Mouse (Mus musculus) testis, adult 2 months (tissue): ENCODE results near the gene Tspo. TPM values are rescaled to one million over a fixed set of nuclear protein-coding genes. Genes with fewer than 3 reads are reported as not detected.

Experiments
- H3K27ac ChIP-seq: fragments of 200-500 bp; 2 replicates; pipeline ENCODE4 v1.5.1; 2012; ENCODE audit warnings: low read depth, low read length; ENCODE audit not compliant: control insufficient read depth, insufficient read depth
- H3K27me3 ChIP-seq: fragments of 200-500 bp; 2 replicates; pipeline ENCODE4 v1.6.1; 2012; ENCODE audit warnings: mild to moderate bottlenecking, low read length, moderate library complexity; ENCODE audit not compliant: control insufficient read depth, insufficient read depth
- H3K36me3 ChIP-seq: fragments of 200-500 bp; 2 replicates; pipeline ENCODE4 v1.6.1; 2012; ENCODE audit warnings: mild to moderate bottlenecking, low read length; ENCODE audit not compliant: control insufficient read depth, insufficient read depth
- H3K4me1 ChIP-seq: fragments of 200-500 bp; 2 replicates; pipeline ENCODE4 v1.6.1; 2012; ENCODE audit warnings: low read length; ENCODE audit not compliant: control insufficient read depth, insufficient read depth
- H3K4me3 ChIP-seq: fragments of 200-500 bp; 2 replicates; pipeline ENCODE4 v1.5.1; 2012; ENCODE audit warnings: low read depth, mild to moderate bottlenecking, low read length, moderate library complexity, mixed read lengths; ENCODE audit not compliant: control insufficient read depth
- CTCF ChIP-seq: fragments of 200-500 bp; IDR thresholded peaks from 2 replicates; pipeline ENCODE4 v1.5.1; 2012; ENCODE audit warnings: low read depth, mild to moderate bottlenecking, inconsistent platforms, low read length, moderate library complexity; ENCODE audit not compliant: control insufficient read depth, insufficient read depth, insufficient replicate concordance
- POLR2A ChIP-seq: fragments of 200-500 bp; IDR thresholded peaks from 2 replicates; pipeline ENCODE4 v1.6.1; 2012; ENCODE audit warnings: low read depth, mild to moderate bottlenecking, inconsistent platforms, low read length, moderate library complexity; ENCODE audit not compliant: control insufficient read depth
- polyA plus RNA-seq: library from polyadenylated mRNA; depleted of rRNA; stranded (reverse); fragments of >200 nt; gene quantifications from 2 replicates; pipeline ENCODE4 v1.2.3, GENCODE M21; 2012

Gene Tspo
- polyA plus RNA-seq, 1 experiment: 19.5 TPM

- TF ChIP-seq POLR2A (0 out of 2 replicates have a peak, but pooled peaks have one; percentile 21), CTCF (no peak)
- H3K4me1 ChIP-seq: peaks cover 8% of the 10 kb centered on the region
- no peaks in the 10 kb centered on the region for H3K36me3 ChIP-seq
- H3K4me3 ChIP-seq: peak overlapping the region; percentile 65
- H3K27me3 ChIP-seq: no peaks in the 10 kb centered on the region
- peak overlapping the region; percentile 47; the same call in 1 of the 2 replicates for H3K27ac ChIP-seq
Observed at GRCm38 (mm10) chr15:83563857-83564651, 662 bp downstream of the Tspo start.

GRCm38 (mm10) chr15:83565434-83565833 lies 2.0 kb downstream of the Tspo start:
- H3K27ac ChIP-seq: no peak overlapping the region
- H3K4me1 ChIP-seq: peaks cover 8% of the 10 kb centered on the region
- TF ChIP-seq CTCF (no peak), POLR2A (no peak)

GRCm38 (mm10) chr15:83566006-83566405 lies 2.6 kb downstream of the Tspo start:
- Histone ChIP-seq H3K4me3 (no peak overlapping the region), H3K27me3 (no peaks in the 10 kb centered on the region), H3K27ac (no peak overlapping the region), H3K36me3 (no peaks in the 10 kb centered on the region), H3K4me1 (peaks cover 8% of the 10 kb centered on the region)
- TF ChIP-seq CTCF (no peak), POLR2A (no peak)

More at GRCm38 (mm10) chr15:83565434-83565833, 2.0 kb downstream of the Tspo start:
- Histone ChIP-seq H3K36me3 (no peaks in the 10 kb centered on the region), H3K27me3 (no peaks in the 10 kb centered on the region), H3K4me3 (no peak overlapping the region)

GRCm38 (mm10) chr15:83567728-83568127 lies 4.3 kb downstream of the Tspo start:
- Histone ChIP-seq H3K36me3 (no peaks in the 10 kb centered on the region), H3K27ac (no peak overlapping the region), H3K4me1 (peaks cover 6% of the 10 kb centered on the region), H3K27me3 (no peaks in the 10 kb centered on the region), H3K4me3 (no peak overlapping the region)
- no peak for TF ChIP-seq POLR2A
- TF ChIP-seq CTCF: no peak

GRCm38 (mm10) chr15:83568544-83568943 lies 5.2 kb downstream of the Tspo start:
- no peaks in the 10 kb centered on the region for H3K27me3 ChIP-seq
- peaks cover 2% of the 10 kb centered on the region for H3K4me1 ChIP-seq
- TF ChIP-seq POLR2A (no peak), CTCF (no peak)
- no peak overlapping the region for H3K27ac ChIP-seq
- no peaks in the 10 kb centered on the region for H3K36me3 ChIP-seq
- H3K4me3 ChIP-seq: no peak overlapping the region

- no peaks in the 10 kb centered on the region; the same call in 1 of the 2 replicates for H3K4me1 ChIP-seq
- no peaks in the 10 kb centered on the region for H3K36me3 ChIP-seq
- no peak overlapping the region for H3K4me3 ChIP-seq
- H3K27me3 ChIP-seq: no peaks in the 10 kb centered on the region
- no peak for TF ChIP-seq POLR2A
- TF ChIP-seq CTCF: no peak
- 0 out of 2 replicates have a peak overlapping the region, but pooled peaks have one; percentile 33 for H3K27ac ChIP-seq
Observed at GRCm38 (mm10) chr15:83569682-83570081, 6.3 kb downstream of the Tspo start.

GRCm38 (mm10) chr15:83570641-83571040 lies 7.2 kb downstream of the Tspo start:
- H3K36me3 ChIP-seq: no peaks in the 10 kb centered on the region
- H3K4me1 ChIP-seq: no peaks in the 10 kb centered on the region; the same call in 1 of the 2 replicates
- H3K27ac ChIP-seq: no peak overlapping the region
- no peak for TF ChIP-seq CTCF
- no peak overlapping the region for H3K4me3 ChIP-seq
- H3K27me3 ChIP-seq: no peaks in the 10 kb centered on the region
